Mouse (Mus musculus): ENCODE data around the gene Cnn3.

DNA sequence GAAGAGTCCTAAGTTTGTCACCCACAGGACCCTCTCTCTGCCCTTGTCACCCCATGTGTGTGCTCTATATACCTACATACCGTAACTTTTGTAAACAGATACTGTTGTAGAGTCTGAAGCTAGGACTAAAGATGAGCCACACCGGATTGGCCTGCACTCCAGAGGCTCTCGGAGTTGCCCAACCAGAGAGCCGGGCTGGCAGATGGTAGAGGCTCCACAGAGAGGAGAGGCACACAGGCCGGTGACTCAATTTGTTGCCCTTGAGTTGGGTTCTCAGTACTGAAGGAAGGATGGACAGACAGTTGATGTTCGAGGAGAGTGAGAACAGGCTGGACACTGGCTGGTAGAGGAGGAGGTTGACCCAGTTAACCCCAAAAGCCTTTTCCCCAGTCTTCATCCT is 18.1 kb downstream of the Cnn3 start:
- TF ChIP-seq CTCF (IDR thresholded peaks at IDR 0.05; ENCODE audit: low read depth) (no peak), EP300 (IDR thresholded peaks at IDR 0.05; ENCODE audit: low read depth) (no peak)

Measured in liver, postnatal 0 days (tissue).